Mouse (Mus musculus) embryonic facial prominence, embryonic 15.5 days (tissue): Measurements from ENCODE around the gene Mip. TPM values are rescaled to one million over a fixed set of nuclear protein-coding genes. Genes with fewer than 3 reads are reported as not detected.
"Not testable (repeated sequence)": the region's sequence is repeated elsewhere in the genome, so short reads cannot be mapped to it uniquely, and the experiment has no call there.

Experiments
- ATAC-seq: fragments of 200-750 bp; cut with Nextera tagmentation; 2 replicates; pipeline ENCODE4 v1.8.0; 2017; ENCODE audit warnings: low read depth, moderate TSS enrichment; ENCODE audit not compliant: insufficient number of reproducible peaks, low FRiP score, low TSS enrichment
- H3K27ac ChIP-seq: fragments of 300-500 bp; sonication (generic); replicated peaks from 2 replicates; pipeline ENCODE4 v1.5.1; 2015; ENCODE audit warnings: mild to moderate bottlenecking, inconsistent platforms
- H3K27me3 ChIP-seq: fragments of 300-500 bp; sonication (generic); 2 replicates; pipeline ENCODE4 v1.6.1; 2015; ENCODE audit warnings: inconsistent platforms
- H3K36me3 ChIP-seq: fragments of 300-500 bp; sonication (generic); 2 replicates; pipeline ENCODE4 v1.6.1; 2015; ENCODE audit warnings: mild to moderate bottlenecking, inconsistent platforms
- H3K4me1 ChIP-seq: fragments of 300-500 bp; sonication (generic); 2 replicates; pipeline ENCODE4 v1.6.1; 2015; ENCODE audit warnings: inconsistent platforms
- H3K4me2 ChIP-seq: fragments of 300-500 bp; sonication (generic); replicated peaks from 2 replicates; pipeline ENCODE4 v1.6.1; 2015; ENCODE audit warnings: mild to moderate bottlenecking, inconsistent platforms
- H3K4me3 ChIP-seq: fragments of 300-500 bp; sonication (generic); replicated peaks from 2 replicates; pipeline ENCODE4 v1.5.1; 2015; ENCODE audit warnings: mild to moderate bottlenecking, inconsistent platforms
- H3K9ac ChIP-seq: fragments of 300-500 bp; sonication (generic); 2 replicates; pipeline ENCODE4 v1.6.1; 2015; ENCODE audit warnings: inconsistent platforms
- H3K9me3 ChIP-seq: fragments of 300-500 bp; sonication (generic); replicated peaks from 2 replicates; pipeline ENCODE4 v1.6.1; 2016; ENCODE audit warnings: inconsistent platforms
- WGBS: fragments of 180-500 bp; shearing (Covaris S2); methylation state at CpG from one replicate; pipeline ENCODE4 v1.1.7; 2015; 5-methylcytosine and 5-hydroxymethylcytosine counted together
- polyA plus RNA-seq: library from polyadenylated mRNA; unstranded; fragments of >200 nt; fragmentation: Nextera tagmentation; extraction: Ambion mirVana; gene quantifications from 2 replicates; pipeline ENCODE4 v1.2.1, GENCODE M21; 2015

Gene Mip
- polyA plus RNA-seq, 1 experiment from 2014 or later: 0.23 TPM

DNA sequence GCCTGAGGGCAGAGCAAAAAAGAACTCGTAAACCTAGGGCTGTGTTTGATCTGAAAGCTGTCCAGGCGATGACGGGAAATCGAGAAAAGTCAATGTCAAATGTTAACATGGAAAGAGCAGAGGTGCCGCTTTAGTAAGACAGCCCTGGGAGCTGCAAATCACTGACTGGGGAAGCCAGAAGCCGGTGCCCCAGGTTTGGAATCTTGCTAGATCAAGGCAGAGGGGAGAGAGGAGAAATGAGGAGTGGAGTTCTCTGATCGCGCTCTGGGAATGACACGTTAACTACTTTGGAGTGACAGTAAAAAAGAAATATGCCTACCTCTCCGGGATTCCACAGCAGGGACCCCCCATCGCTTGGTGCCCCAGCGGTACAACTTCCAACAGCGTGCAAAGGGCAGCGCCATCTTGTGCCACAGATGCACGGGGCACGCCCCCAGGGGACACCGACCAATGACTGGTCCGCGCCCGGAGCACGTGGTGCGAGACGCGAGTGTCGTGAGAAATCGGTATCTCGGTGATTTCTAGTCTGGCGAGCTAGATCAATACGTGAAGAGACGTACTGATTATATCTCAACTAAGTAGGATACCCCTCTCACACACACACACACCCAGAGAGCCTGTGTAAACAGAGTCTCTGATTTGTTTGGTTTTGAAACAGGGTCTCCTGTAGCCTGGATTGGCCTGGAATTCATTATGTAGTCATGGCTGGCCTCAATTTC is 14.1 kb upstream of the Mip start, which contains the start of gene Spryd4:
Gene Spryd4, minus strand, starts transcription at position 418 of the 719 bp plus-strand sequence.
- Histone ChIP-seq H3K27ac (peak within 1 kb of the TSS; percentile 66), H3K4me3 (peak within 1 kb of the TSS; percentile 71), H3K27me3 (no peaks in the 10 kb centered on the region), H3K4me2 (peak within 1 kb of the TSS; percentile 77), H3K9ac (peak within 1 kb of the TSS; percentile 57), H3K9me3 (no peaks in the 10 kb centered on the region), H3K4me1 (peaks cover 10% of the 10 kb centered on the region), H3K36me3 (0 out of 2 replicates have a peak, but pooled peaks cover 5% of the 10 kb centered on the region)
- peak; percentile 90 for ATAC-seq
- WGBS: under 1% methylated on average over 30 of the region's 30 CpGs

GRCm38 (mm10) chr10:128212148-128212547 is 13.5 kb upstream of the Mip start:
- Histone ChIP-seq H3K9ac (no peak overlapping the region), H3K27me3 (no peaks in the 10 kb centered on the region), H3K36me3 (0 out of 2 replicates have a peak, but pooled peaks cover 5% of the 10 kb centered on the region), H3K27ac (peak overlapping the region; percentile 66), H3K9me3 (no peaks in the 10 kb centered on the region), H3K4me1 (peaks cover 10% of the 10 kb centered on the region), H3K4me2 (peak overlapping the region; percentile 77), H3K4me3 (peak overlapping the region; percentile 71)
- ATAC-seq: no peak
- WGBS: 42% methylated on average over 6 of the region's 6 CpGs

DNA sequence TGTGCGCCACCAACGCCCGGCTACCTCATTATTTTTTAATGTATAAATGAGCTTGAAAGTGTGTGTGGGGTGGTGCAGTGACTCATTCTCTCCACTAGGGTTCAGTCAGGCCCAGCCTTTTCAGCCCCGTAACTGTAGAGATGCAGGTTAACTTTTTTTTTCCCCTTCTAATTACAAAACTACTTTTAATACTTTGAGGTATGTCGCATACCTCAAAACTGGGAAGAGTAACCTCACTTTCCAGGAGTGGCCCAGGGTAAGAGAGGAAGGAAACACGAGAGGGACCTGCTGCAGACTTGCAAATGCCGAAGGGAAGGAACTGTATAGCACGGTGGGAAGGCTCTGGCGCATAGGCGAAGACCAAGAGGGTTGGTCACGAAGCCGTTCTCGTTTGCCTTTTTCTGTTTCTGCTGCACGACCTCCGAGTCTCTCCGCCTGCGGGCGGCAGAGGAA is 12.7 kb upstream of the Mip start:
- H3K4me1 ChIP-seq: peaks cover 10% of the 10 kb centered on the region
- 1% methylated on average over 18 of the region's 18 CpGs for WGBS
- H3K4me2 ChIP-seq: peak overlapping the region; percentile 70
- H3K27ac ChIP-seq: peak overlapping the region; percentile 60
- peak overlapping the region; percentile 41 for H3K4me3 ChIP-seq
- no peaks in the 10 kb centered on the region for H3K27me3 ChIP-seq
- peak overlapping the region; percentile 18; the same call in 1 of the 2 replicates for H3K9ac ChIP-seq
- H3K9me3 ChIP-seq: no peaks in the 10 kb centered on the region
- peak; percentile 64 for ATAC-seq
- H3K36me3 ChIP-seq: 0 out of 2 replicates have a peak, but pooled peaks cover 5% of the 10 kb centered on the region

- ATAC-seq, H3K4me2 ChIP-seq, H3K36me3 ChIP-seq, H3K9ac ChIP-seq, H3K27me3 ChIP-seq, H3K4me1 ChIP-seq, H3K9me3 ChIP-seq, H3K27ac ChIP-seq, H3K4me3 ChIP-seq: not testable (repeated sequence)
- 81% methylated on average over 4 of the region's 4 CpGs for WGBS
Measured at GRCm38 (mm10) chr10:128214112-128214511, 11.5 kb upstream of the Mip start.

- 87% methylated on average over 5 of the region's 5 CpGs for WGBS
- Histone ChIP-seq H3K27ac (no peak overlapping the region), H3K4me1 (peaks cover 10% of the 10 kb centered on the region), H3K9ac (no peak overlapping the region), H3K9me3 (no peaks in the 10 kb centered on the region), H3K36me3 (no peaks in the 10 kb centered on the region), H3K4me2 (no peak overlapping the region), H3K27me3 (no peaks in the 10 kb centered on the region), H3K4me3 (no peak overlapping the region)
- no peak for ATAC-seq
Measured at GRCm38 (mm10) chr10:128214981-128215380, 10.7 kb upstream of the Mip start.

- Histone ChIP-seq H3K9ac (no peak overlapping the region), H3K4me1 (no peaks in the 10 kb centered on the region), H3K4me3 (no peak overlapping the region), H3K36me3 (no peaks in the 10 kb centered on the region), H3K9me3 (no peaks in the 10 kb centered on the region), H3K27ac (no peak overlapping the region), H3K4me2 (no peak overlapping the region), H3K27me3 (no peaks in the 10 kb centered on the region)
- WGBS: 91% methylated on average over 18 of the region's 18 CpGs
- no peak for ATAC-seq
Measured at GRCm38 (mm10) chr10:128218387-128219117, 7.1 kb upstream of the Mip start.

- no peak overlapping the region for H3K4me3 ChIP-seq
- no peak for ATAC-seq
- H3K36me3 ChIP-seq: no peaks in the 10 kb centered on the region
- H3K4me2 ChIP-seq: no peak overlapping the region
- WGBS: 55% methylated on average over 16 of the region's 16 CpGs
- peaks cover 6% of the 10 kb centered on the region for H3K4me1 ChIP-seq
- H3K27ac ChIP-seq: no peak overlapping the region
- no peak overlapping the region for H3K9ac ChIP-seq
- no peaks in the 10 kb centered on the region for H3K9me3 ChIP-seq
- H3K27me3 ChIP-seq: no peaks in the 10 kb centered on the region
Measured at GRCm38 (mm10) chr10:128221533-128222286, 3.9 kb upstream of the Mip start.

- 26% methylated on average over 5 of the region's 5 CpGs for WGBS
- H3K4me3 ChIP-seq: no peak overlapping the region
- H3K9me3 ChIP-seq: no peaks in the 10 kb centered on the region
- H3K27me3 ChIP-seq: no peaks in the 10 kb centered on the region
- H3K4me2 ChIP-seq: no peak overlapping the region
- peak overlapping the region; percentile 44; the same call in 1 of the 2 replicates for H3K27ac ChIP-seq
- no peaks in the 10 kb centered on the region for H3K36me3 ChIP-seq
- 0 out of 2 replicates have a peak, but pooled peaks have one; percentile 25 for ATAC-seq
- no peak overlapping the region for H3K9ac ChIP-seq
- H3K4me1 ChIP-seq: peaks cover 7% of the 10 kb centered on the region
Measured at GRCm38 (mm10) chr10:128225064-128225463, 574 bp upstream of the Mip start.

DNA sequence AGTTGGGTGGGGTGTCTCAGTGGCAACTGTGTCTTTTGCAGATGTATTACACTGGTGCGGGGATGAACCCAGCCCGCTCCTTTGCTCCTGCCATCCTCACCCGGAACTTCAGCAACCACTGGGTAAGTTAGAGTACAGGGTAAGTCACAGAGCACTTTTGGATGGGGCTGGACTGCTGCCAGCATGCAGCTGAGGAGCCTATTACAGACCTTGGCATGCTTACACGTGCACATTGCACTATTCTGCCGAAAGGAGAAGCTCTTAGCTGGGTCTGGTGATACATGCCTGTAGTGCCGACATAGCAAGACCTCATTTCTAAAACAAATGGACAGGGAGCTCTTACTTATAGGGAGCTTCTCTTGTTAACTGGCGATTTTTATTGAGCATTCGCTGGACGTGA is 2.0 kb downstream of the Mip start:
- ATAC-seq: no peak
- H3K4me1 ChIP-seq: peaks cover 22% of the 10 kb centered on the region
- H3K4me2 ChIP-seq: no peak overlapping the region
- no peaks in the 10 kb centered on the region for H3K27me3 ChIP-seq
- no peak overlapping the region for H3K9ac ChIP-seq
- no peaks in the 10 kb centered on the region for H3K36me3 ChIP-seq
- H3K9me3 ChIP-seq: no peaks in the 10 kb centered on the region
- H3K27ac ChIP-seq: no peak overlapping the region
- 67% methylated on average over 9 of the region's 9 CpGs for WGBS
- no peak overlapping the region for H3K4me3 ChIP-seq

DNA sequence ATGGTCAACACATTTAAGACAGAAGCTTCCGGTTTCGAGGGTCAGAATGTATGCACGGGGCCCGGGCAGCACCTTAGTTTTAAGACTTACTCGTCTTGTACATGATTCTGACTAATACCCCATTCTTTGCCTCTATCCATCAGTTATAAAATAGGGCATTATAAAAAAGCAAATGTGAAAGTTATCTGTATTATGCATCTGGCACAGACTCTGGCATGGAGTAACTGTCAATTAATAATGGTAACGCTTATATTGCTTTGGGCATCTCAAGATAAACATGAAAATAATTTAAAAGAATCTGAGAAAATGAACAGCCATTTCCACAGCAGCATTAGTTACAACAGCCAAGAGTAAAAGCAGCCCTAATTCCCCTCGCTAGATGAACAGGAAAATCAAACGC is 2.4 kb downstream of the Mip start:
- 90% methylated on average over 8 of the region's 8 CpGs for WGBS
- ATAC-seq: no peak
- no peaks in the 10 kb centered on the region for H3K36me3 ChIP-seq
- H3K4me1 ChIP-seq: peaks cover 26% of the 10 kb centered on the region
- H3K27me3 ChIP-seq: no peaks in the 10 kb centered on the region
- no peak overlapping the region for H3K4me2 ChIP-seq
- no peak overlapping the region for H3K9ac ChIP-seq
- H3K9me3 ChIP-seq: no peaks in the 10 kb centered on the region
- no peak overlapping the region for H3K4me3 ChIP-seq
- no peak overlapping the region for H3K27ac ChIP-seq

DNA sequence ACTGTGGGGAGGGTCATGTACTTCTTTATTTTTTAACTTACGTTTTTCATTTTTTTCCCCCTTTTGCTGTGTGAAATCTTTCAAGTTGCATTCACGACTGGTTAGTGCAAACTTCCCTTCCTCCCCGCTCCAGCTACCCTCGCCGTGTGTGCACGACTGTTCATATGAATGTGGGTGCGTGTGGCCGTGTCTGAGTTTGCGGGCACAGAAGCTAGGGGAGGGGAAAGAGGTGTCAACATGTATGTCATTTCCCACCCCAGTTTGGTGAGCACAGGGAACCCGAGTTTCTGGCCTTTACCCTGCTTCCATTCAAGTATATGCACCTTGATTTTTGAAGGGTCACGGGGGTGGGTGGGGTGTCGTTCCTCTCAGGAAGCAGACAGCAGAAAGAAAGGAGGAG is 4.9 kb downstream of the Mip start:
- Histone ChIP-seq H3K4me3 (no peak overlapping the region), H3K27me3 (no peaks in the 10 kb centered on the region), H3K4me1 (peaks cover 23% of the 10 kb centered on the region), H3K27ac (no peak overlapping the region), H3K9ac (no peak overlapping the region), H3K4me2 (no peak overlapping the region), H3K9me3 (no peaks in the 10 kb centered on the region), H3K36me3 (no peaks in the 10 kb centered on the region)
- WGBS: 78% methylated on average over 12 of the region's 12 CpGs
- no peak for ATAC-seq
